Mouse (Mus musculus) brain, embryonic 14.5 days (tissue): ENCODE data around the gene Lgr5.

Source experiments
- CTCF ChIP-seq: fragments of 200-500 bp; IDR thresholded peaks from 2 replicates; pipeline ENCODE4 v1.5.1; 2012; ENCODE audit warnings: inconsistent platforms, mild to moderate bottlenecking, moderate library complexity, borderline replicate concordance; ENCODE audit not compliant: insufficient read depth, insufficient read length; ENCODE audit errors: extremely low read depth
- POLR2A ChIP-seq: fragments of 200-500 bp; IDR thresholded peaks from 2 replicates; pipeline ENCODE4 v1.6.1; 2012; ENCODE audit warnings: mild to moderate bottlenecking, inconsistent platforms, borderline replicate concordance; ENCODE audit not compliant: poor library complexity, insufficient read depth, insufficient read length, severe bottlenecking; ENCODE audit errors: extremely low read depth

GRCm38 (mm10) chr10:115586246-115587231 is 1.0 kb downstream of the Lgr5 start:
- TF ChIP-seq POLR2A = no peak
- no peak for TF ChIP-seq CTCF
